Mouse (Mus musculus) ES-E14 (cell line): ENCODE results near the gene Ppp1r2. TPM values are rescaled to one million over a fixed set of nuclear protein-coding genes. Genes with fewer than 3 reads are reported as not detected.

Experiments used
- DNase-seq: peaks from one replicate; pipeline ENCODE4 v3.0.0-alpha.2; 2013; ENCODE audit warnings: low read depth, low spot score
- H3K27ac ChIP-seq: 2 replicates; pipeline ENCODE4 v1.5.1; 2012; ENCODE audit warnings: low read depth, mild to moderate bottlenecking, low read length, moderate library complexity, mixed read lengths; ENCODE audit not compliant: poor library complexity, insufficient read depth, severe bottlenecking
- H3K36me3 ChIP-seq: 2 replicates; pipeline ENCODE4 v1.6.1; 2012; ENCODE audit warnings: mild to moderate bottlenecking, low read length, moderate library complexity, mixed read lengths; ENCODE audit not compliant: control insufficient read depth, poor library complexity, insufficient read depth, severe bottlenecking
- H3K4me1 ChIP-seq, 2 experiments: fragments of 150-350 bp in 1 of 2; sonication (generic) in 1 of 2; 2 replicates each; pipeline ENCODE4 v1.6.1; 2012; ENCODE audit warnings: low read length in 2 of 2, mild to moderate bottlenecking in 1 of 2, mixed read lengths in 1 of 2; ENCODE audit not compliant: control insufficient read depth in 2 of 2, insufficient read depth in 2 of 2, poor library complexity in 1 of 2
- H3K4me3 ChIP-seq, 2 experiments: fragments of 150-350 bp in 1 of 2; sonication (generic) in 1 of 2; 2 replicates each; pipeline ENCODE4 v1.5.1; 2012; ENCODE audit warnings: low read length in 2 of 2, low read depth in 1 of 2, mild to moderate bottlenecking in 1 of 2, mixed read lengths in 1 of 2; ENCODE audit not compliant: insufficient read depth in 1 of 2, poor library complexity in 1 of 2, severe bottlenecking in 1 of 2
- H3K9ac ChIP-seq: 2 replicates; pipeline ENCODE4 v1.6.1; 2012; ENCODE audit warnings: low read depth, mild to moderate bottlenecking, low read length, mixed read lengths; ENCODE audit not compliant: poor library complexity, insufficient read depth, severe bottlenecking
- H3K9me3 ChIP-seq: fragments of 150-350 bp; sonication (generic); 2 replicates; pipeline ENCODE4 v1.6.1; 2012; ENCODE audit warnings: low read depth, mild to moderate bottlenecking, low read length; ENCODE audit not compliant: control insufficient read depth, insufficient read depth
- CHD2 ChIP-seq: IDR thresholded peaks from 2 replicates; pipeline ENCODE4 v1.6.1; 2014; ENCODE audit warnings: mild to moderate bottlenecking, low read depth, low read length, inconsistent platforms
- HCFC1 ChIP-seq: IDR thresholded peaks from 2 replicates; pipeline ENCODE4 v1.6.1; 2012; ENCODE audit warnings: low read length, inconsistent platforms, borderline replicate concordance; ENCODE audit not compliant: insufficient read depth
- MAFK ChIP-seq: IDR thresholded peaks from 2 replicates; pipeline ENCODE4 v1.6.1; 2014; ENCODE audit warnings: mild to moderate bottlenecking, low read depth, low read length, inconsistent platforms; ENCODE audit not compliant: insufficient read depth
- ZC3H11A ChIP-seq: IDR thresholded peaks from 2 replicates; pipeline ENCODE4 v1.6.1; 2012; ENCODE audit warnings: low read depth, mild to moderate bottlenecking, inconsistent platforms, low read length, borderline replicate concordance
- ZNF384 ChIP-seq: IDR thresholded peaks from 2 replicates; pipeline ENCODE4 v1.6.1; 2012; ENCODE audit warnings: low read depth, low read length, inconsistent platforms
- in situ Hi-C, 2 experiments: fragments of 600-800 bp; cut with MboI; formaldehyde crosslinking; loops; one replicate each; pipeline ENCODE4 v1.15.1; 2025; ENCODE audit warnings: low sequenced_read_pairs in 2 of 2, inconsistent platforms in 1 of 2; ENCODE audit not compliant: unreplicated experiment in 2 of 2
- total RNA-seq: library from RNA; depleted of rRNA; stranded (reverse); fragments of 300-350 nt; gene quantifications from 2 replicates; pipeline ENCODE4 v1.2.3, GENCODE M21; 2012

Ppp1r2 gene
- total RNA-seq, 1 experiment, result 63.1 TPM

GRCm38 (mm10) chr16:31313611-31314010, 38.5 kb upstream of the Ppp1r2 start:
- in situ Hi-C loops, result no loop called here
- no peak for TF ChIP-seq MAFK
- TF ChIP-seq CHD2, result no peak
- TF ChIP-seq ZNF384, result no peak
- TF ChIP-seq HCFC1, result no peak
- TF ChIP-seq ZC3H11A, result no peak
- DNase-seq, result no peak
- H3K27ac ChIP-seq, result no peak overlapping the region
- H3K4me3 ChIP-seq, result no peak overlapping the region
- no peaks in the 10 kb centered on the region for H3K9me3 ChIP-seq
- no peaks in the 10 kb centered on the region for H3K36me3 ChIP-seq
- no peak overlapping the region for H3K9ac ChIP-seq
- H3K4me1 ChIP-seq, result peaks cover 4 to 18% of the 10 kb centered on the region in 2 experiments

- in situ Hi-C loops, result no loop called here
- Histone ChIP-seq H3K36me3 (no peaks in the 10 kb centered on the region), H3K4me3 (no peak overlapping the region), H3K9me3 (no peaks in the 10 kb centered on the region), H3K27ac (no peak overlapping the region), H3K4me1 (peaks cover 4 to 18% of the 10 kb centered on the region in 2 experiments), H3K9ac (no peak overlapping the region)
- TF ChIP-seq CHD2 (no peak), MAFK (no peak), HCFC1 (no peak), ZNF384 (no peak), ZC3H11A (no peak)
- no peak for DNase-seq
Measured at GRCm38 (mm10) chr16:31312296-31312695, 37.2 kb upstream of the Ppp1r2 start.

GRCm38 (mm10) chr16:31305199-31305919, 30.3 kb upstream of the Ppp1r2 start:
- no peak overlapping the region for H3K27ac ChIP-seq
- no peak overlapping the region for H3K4me3 ChIP-seq
- H3K36me3 ChIP-seq, result no peaks in the 10 kb centered on the region
- H3K9me3 ChIP-seq, result no peaks in the 10 kb centered on the region; the same call in 1 of the 2 replicates
- TF ChIP-seq MAFK, result peak; percentile 92
- TF ChIP-seq ZNF384, result no peak
- DNase-seq, result no peak
- H3K4me1 ChIP-seq, result peaks cover 9 to 21% of the 10 kb centered on the region in 2 experiments
- H3K9ac ChIP-seq, result no peak overlapping the region
- in situ Hi-C loops, result no loop called here

- DNase-seq, result no peak
- Histone ChIP-seq H3K4me3 (peak overlapping the region; percentile 30 to 56), H3K36me3 (no peaks in the 10 kb centered on the region), H3K27ac (peak overlapping the region; percentile 49; the same call in 1 of the 2 replicates), H3K4me1 (peaks cover 11 to 27% of the 10 kb centered on the region in 2 experiments), H3K9ac (peak overlapping the region; percentile 61; the same call in 1 of the 2 replicates), H3K9me3 (no peaks in the 10 kb centered on the region; the same call in 1 of the 2 replicates)
- TF ChIP-seq ZNF384 (no peak), MAFK (no peak), CHD2 (no peak), ZC3H11A (no peak), HCFC1 (no peak)
- in situ Hi-C loops, result no loop called here
Measured at GRCm38 (mm10) chr16:31303276-31303675, 28.2 kb upstream of the Ppp1r2 start.

GRCm38 (mm10) chr16:31300883-31301532, 25.9 kb upstream of the Ppp1r2 start:
- Histone ChIP-seq H3K4me3 (peak overlapping the region in 1 of 2 experiments; percentile 13; a peak in 1 of 4 replicates), H3K4me1 (peaks cover 11 to 35% of the 10 kb centered on the region in 2 experiments), H3K9ac (peak overlapping the region; percentile 47; the same call in 1 of the 2 replicates), H3K36me3 (no peaks in the 10 kb centered on the region), H3K27ac (peak overlapping the region; percentile 98), H3K9me3 (no peaks in the 10 kb centered on the region)
- in situ Hi-C loops, result no loop called here
- DNase-seq, result no peak
- TF ChIP-seq ZNF384, result no peak
- TF ChIP-seq HCFC1, result no peak
- TF ChIP-seq CHD2, result no peak
- TF ChIP-seq MAFK, result no peak
- TF ChIP-seq ZC3H11A, result no peak
